Mouse (Mus musculus): ENCODE results near the gene Gid4. TPM values are rescaled to one million over a fixed set of nuclear protein-coding genes. Genes with fewer than 3 reads are reported as not detected.
A peak's percentile ranks its signal among the peaks of the same experiment; 100 is the strongest.

Gene Gid4
- polyA plus RNA-seq, 1 experiment from 2014 or later = 29.5 TPM

- no peaks in the 10 kb centered on the region for H3K27me3 ChIP-seq (ENCODE audit: poor library complexity, severe bottlenecking)
- H3K4me3 ChIP-seq = no peak overlapping the region
- 71% methylated on average over 3 of the region's 3 CpGs for WGBS
- H3K9me3 ChIP-seq = no peaks in the 10 kb centered on the region
- no peaks in the 10 kb centered on the region for H3K36me3 ChIP-seq (replicated peaks)
- H3K4me1 ChIP-seq = no peaks in the 10 kb centered on the region
- H3K27ac ChIP-seq = 0 out of 2 replicates have a peak overlapping the region, but pooled peaks have one; percentile 30
- DNase-seq (ENCODE audit: extremely low spot score, low spot score) = no peak
Measured at GRCm38 (mm10) chr11:60486267-60486666, 69.3 kb downstream of the Gid4 start.

GRCm38 (mm10) chr11:60492726-60493125, 75.8 kb downstream of the Gid4 start:
- Histone ChIP-seq H3K27me3 (ENCODE audit: poor library complexity, severe bottlenecking) (no peaks in the 10 kb centered on the region), H3K36me3 (replicated peaks) (no peaks in the 10 kb centered on the region), H3K4me3 (no peak overlapping the region), H3K4me1 (no peaks in the 10 kb centered on the region; the same call in 1 of the 2 replicates), H3K27ac (no peak overlapping the region), H3K9me3 (no peaks in the 10 kb centered on the region)
- no peak for DNase-seq (ENCODE audit: extremely low spot score, low spot score)
- 89% methylated on average over 5 of the region's 5 CpGs for WGBS

- H3K27me3 ChIP-seq (ENCODE audit: poor library complexity, severe bottlenecking) = no peaks in the 10 kb centered on the region
- WGBS = 70% methylated on average over 2 of the region's 2 CpGs
- H3K36me3 ChIP-seq (replicated peaks) = no peaks in the 10 kb centered on the region
- no peaks in the 10 kb centered on the region; the same call in 1 of the 2 replicates for H3K4me1 ChIP-seq
- no peak overlapping the region for H3K4me3 ChIP-seq
- H3K27ac ChIP-seq = no peak overlapping the region
- no peak for DNase-seq (ENCODE audit: extremely low spot score, low spot score)
- H3K9me3 ChIP-seq = no peaks in the 10 kb centered on the region
Measured at GRCm38 (mm10) chr11:60495692-60496091, 78.7 kb downstream of the Gid4 start.

Other genes starting within 250 kb of the Gid4 start
- 59.3 and 66.1 TPM in 2 replicates for gene Srebf1, start 194.6 kb upstream of the Gid4 start, polyA plus RNA-seq (2016; fragmentation: Nextera tagmentation; extraction: Ambion mirVana)
- 18.0 TPM in 2 replicates for gene Tom1l2, start 64.2 kb upstream of the Gid4 start, polyA plus RNA-seq (2016; fragmentation: Nextera tagmentation; extraction: Ambion mirVana)
- gene Drc3, start 63.8 kb upstream of the Gid4 start, polyA plus RNA-seq (2016; fragmentation: Nextera tagmentation; extraction: Ambion mirVana) = 1.5 and 1.6 TPM in 2 replicates
- gene Atpaf2, start 1.3 kb downstream of the Gid4 start, polyA plus RNA-seq (2016; fragmentation: Nextera tagmentation; extraction: Ambion mirVana) = 53.5 and 54.8 TPM in 2 replicates
- 129 and 130 TPM in 2 replicates for gene Drg2, start 37.4 kb downstream of the Gid4 start, polyA plus RNA-seq (2016; fragmentation: Nextera tagmentation; extraction: Ambion mirVana)
- gene Myo15, start 52.2 kb downstream of the Gid4 start, polyA plus RNA-seq (2016; fragmentation: Nextera tagmentation; extraction: Ambion mirVana) = 0.02 and 0.10 TPM in 2 replicates
- 32.3 and 39.9 TPM in 2 replicates for gene Alkbh5, start 119.2 kb downstream of the Gid4 start, polyA plus RNA-seq (2016; fragmentation: Nextera tagmentation; extraction: Ambion mirVana)